Mouse (Mus musculus): Measurements from ENCODE around the gene Ubtf.

GRCm38 (mm10) chr11:102333061-102333460 is 13.5 kb upstream of the Ubtf start:
- no peak for TF ChIP-seq POLR2A (IDR thresholded peaks at IDR 0.05; ENCODE audit: insufficient read depth, low read depth, low read length)
- TF ChIP-seq CTCF (IDR thresholded peaks at IDR 0.05): no peak
